Mouse (Mus musculus): ENCODE results near the gene Lcorl. TPM values are rescaled to one million over a fixed set of nuclear protein-coding genes. Genes with fewer than 3 reads are reported as not detected.
A peak's percentile ranks its signal among the peaks of the same experiment; 100 is the strongest.
"Not testable (repeated sequence)": the region's sequence is repeated elsewhere in the genome, so short reads cannot be mapped to it uniquely, and the experiment has no call there.

Lcorl gene
- total RNA-seq, 2 experiments from 2014 or later: 26.0 to 32.8 TPM

DNA sequence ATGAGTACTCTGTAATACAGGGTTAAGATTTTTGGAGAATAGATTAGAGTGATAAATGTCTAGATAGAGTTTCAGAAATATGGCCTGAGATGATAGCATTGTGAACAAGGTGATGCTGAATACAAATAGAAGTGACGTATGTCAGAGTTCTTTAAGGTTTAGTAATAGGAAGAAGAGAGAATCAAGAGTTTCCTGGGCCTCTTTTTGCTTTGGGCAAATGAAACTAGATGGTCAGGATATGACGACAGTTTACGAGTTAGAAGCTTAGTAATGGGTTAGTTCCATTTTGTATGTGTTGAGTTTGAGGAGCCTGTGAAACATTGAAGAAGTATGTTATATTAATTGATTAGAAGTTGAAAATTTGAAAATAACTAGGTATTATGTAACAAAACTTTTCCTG is 171.2 kb downstream of the Lcorl start:
- no peak for DNase-seq (ENCODE audit: low spot score in 2 of 2)
- Histone ChIP-seq H3K4me3 (no peak overlapping the region), H3K27ac (no peak overlapping the region)
- no peak for TF ChIP-seq CTCF (conservative IDR thresholded peaks at IDR 0.05)

DNA sequence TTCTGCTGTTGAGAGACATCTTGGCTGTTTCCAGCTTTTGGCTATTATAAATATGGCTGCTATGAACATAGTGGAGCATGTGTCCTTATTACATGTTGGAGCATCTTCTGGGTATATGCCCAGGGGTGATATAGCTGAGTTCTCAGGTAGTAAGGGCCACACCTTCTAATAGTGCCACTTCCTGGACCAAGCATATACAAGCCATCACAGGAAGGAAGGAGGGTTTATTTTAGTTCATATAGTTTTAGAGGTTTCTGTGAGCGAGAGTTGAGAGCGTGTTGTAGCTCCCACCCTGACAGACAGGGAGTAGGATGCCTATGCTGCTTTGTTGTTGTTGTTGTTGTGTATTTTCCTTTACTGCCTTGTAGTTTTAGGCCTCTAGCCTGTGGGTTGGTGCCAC is 172.2 kb downstream of the Lcorl start:
- H3K27ac ChIP-seq: no peak overlapping the region
- no peak overlapping the region for H3K4me3 ChIP-seq
- no peak for TF ChIP-seq CTCF (conservative IDR thresholded peaks at IDR 0.05)
- DNase-seq (ENCODE audit: low spot score in 2 of 2): no peak

DNA sequence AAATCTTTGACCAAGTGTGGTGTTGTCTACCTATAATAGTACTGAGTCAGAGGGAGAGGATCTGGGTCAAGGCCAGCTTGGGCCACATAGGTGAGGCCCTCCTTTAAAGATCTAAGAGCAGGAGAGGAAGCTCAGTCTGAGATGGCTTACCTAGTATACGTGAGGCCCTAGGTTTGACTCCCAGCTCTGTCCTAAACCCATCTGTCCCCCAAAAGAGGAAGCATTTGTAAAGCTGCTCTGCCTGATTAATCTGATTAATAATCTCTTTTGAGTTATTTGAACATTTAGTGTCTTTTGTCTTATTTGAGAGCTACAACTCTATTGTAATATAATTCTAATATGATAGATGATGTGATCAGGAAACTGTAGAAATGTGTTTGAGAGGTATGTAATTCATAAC is 174.0 kb downstream of the Lcorl start:
- H3K4me3 ChIP-seq: no peak overlapping the region
- no peak for DNase-seq (ENCODE audit: low spot score in 2 of 2)
- no peak overlapping the region for H3K27ac ChIP-seq
- TF ChIP-seq CTCF (conservative IDR thresholded peaks at IDR 0.05): no peak

DNA sequence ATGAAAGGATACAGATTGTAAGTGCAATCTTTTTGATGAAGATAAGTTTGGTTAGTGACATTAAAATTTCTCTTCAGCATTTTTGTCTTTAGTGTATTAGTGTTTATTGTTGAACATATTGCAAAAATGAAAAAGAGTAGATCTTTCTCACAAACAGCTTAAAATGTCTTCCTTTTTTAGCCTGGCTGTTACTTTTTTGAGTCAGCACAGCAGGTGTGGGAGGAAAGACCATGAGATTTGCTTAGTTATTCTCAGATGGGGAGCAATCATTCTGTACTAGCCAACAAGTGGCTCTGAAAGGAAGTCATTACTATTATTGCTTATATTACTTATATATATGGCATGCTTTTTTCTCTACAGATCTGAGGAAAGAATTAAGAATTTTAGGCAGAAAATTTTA is 177.5 kb downstream of the Lcorl start:
- Histone ChIP-seq H3K4me3 (no peak overlapping the region), H3K27ac (no peak overlapping the region)
- no peak for DNase-seq (ENCODE audit: low spot score in 2 of 2)
- no peak for TF ChIP-seq CTCF (conservative IDR thresholded peaks at IDR 0.05)

DNA sequence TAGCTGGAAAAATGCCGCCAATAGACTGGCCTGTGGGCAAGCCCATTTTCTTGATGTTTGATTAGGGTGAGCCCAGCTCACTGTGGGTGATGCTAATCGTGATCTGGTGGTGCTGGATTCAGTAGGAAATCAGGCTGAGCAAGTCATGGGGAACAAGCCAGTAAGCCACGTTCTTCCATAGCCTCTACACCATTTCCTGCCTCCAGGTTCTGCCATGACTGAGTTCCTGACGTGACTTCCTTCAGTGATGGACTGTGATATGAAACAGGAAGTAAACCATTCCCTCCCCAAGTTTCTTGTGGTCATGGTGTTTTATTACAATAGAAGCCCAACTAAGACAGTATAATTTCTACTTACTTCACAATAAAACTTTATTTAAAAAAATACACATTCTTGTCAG is 179.8 kb downstream of the Lcorl start:
- Histone ChIP-seq H3K4me3 (no peak overlapping the region), H3K27ac (no peak overlapping the region)
- TF ChIP-seq CTCF (conservative IDR thresholded peaks at IDR 0.05): no peak
- no peak for DNase-seq (ENCODE audit: low spot score in 2 of 2)

- H3K27ac ChIP-seq: no peak overlapping the region
- no peak for TF ChIP-seq CTCF (conservative IDR thresholded peaks at IDR 0.05)
- no peak overlapping the region for H3K4me3 ChIP-seq
- DNase-seq (ENCODE audit: low spot score in 2 of 2): no peak
These were observed 182.4 kb downstream of the Lcorl start for GRCm38 (mm10) chr5:45675032-45675431.

DNA sequence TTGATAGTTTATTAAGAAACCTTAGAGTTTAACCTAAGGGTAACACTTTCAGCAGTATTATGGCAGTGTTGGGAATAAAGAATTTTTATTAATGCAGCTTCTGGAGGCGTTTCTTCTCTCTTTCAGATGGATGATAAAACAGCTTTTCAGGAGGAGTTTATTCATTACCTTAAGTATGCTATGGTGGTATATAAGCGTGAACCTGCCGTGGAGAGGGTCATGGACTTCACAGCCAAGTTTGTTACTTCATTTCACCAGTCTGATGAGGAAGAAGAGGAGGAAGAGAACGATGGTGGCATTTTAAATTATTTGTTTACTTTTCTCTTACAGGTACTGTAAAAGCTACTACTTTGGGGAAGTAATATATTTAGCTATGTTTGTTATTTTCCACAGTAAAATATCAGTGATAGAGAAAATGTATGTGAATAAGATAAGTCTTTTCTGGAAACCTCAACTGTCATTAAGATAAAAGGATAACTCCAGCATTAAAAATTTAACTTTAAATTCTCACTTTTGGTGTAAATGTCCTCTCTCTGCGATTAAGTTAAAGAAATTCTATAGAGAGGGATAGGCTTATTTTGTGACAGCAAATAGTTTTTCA is 186.4 kb downstream of the Lcorl start:
- no peak for TF ChIP-seq CTCF (conservative IDR thresholded peaks at IDR 0.05)
- Histone ChIP-seq H3K27ac (no peak overlapping the region), H3K4me3 (no peak overlapping the region)
- DNase-seq (ENCODE audit: low spot score in 2 of 2): no peak

GRCm38 (mm10) chr5:45670280-45670670 is 187.1 kb downstream of the Lcorl start:
- H3K27ac ChIP-seq: 0 out of 2 replicates have a peak overlapping the region, but pooled peaks have one; percentile 28

DNA sequence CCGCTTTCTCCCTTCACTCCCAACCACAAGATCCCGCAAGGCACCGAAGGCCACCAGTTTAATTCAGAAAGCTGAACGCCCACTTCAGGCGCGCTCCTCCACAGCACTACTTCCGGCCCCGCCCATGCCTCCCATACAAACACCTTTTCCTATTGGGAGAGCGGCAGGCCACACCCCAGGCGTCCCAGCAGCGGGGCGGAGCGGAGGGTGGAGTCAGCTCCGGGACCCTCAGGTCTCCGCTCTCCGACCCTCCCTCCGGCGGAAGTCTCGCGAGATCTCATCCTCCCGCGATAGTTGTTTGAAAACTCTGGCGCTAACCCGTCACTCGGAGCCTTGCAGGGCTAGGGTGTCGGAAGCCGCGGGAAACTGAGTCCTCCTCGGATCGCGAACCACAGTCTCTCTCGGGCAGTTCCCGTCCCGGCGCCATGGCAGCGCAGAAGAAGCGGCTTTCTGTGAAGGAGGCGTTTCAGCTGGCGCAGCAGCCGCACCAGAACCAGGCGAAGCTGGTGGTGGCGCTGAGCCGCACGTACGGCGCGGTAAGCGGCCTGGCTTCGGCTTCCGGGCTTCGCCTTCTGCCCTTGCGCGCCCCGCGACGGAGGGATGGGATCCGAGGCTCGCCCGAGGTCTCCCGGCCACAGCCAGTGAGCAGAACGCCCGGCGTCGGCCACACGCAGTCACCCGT is 187.7 kb downstream of the Lcorl start, which contains the start of gene Ncapg:
Gene Ncapg (plus strand): TSS at position 322 of the 682 bp plus-strand sequence.
- Histone ChIP-seq H3K27ac (peak within 1 kb of the TSS; percentile 89), H3K4me3 (peak within 1 kb of the TSS; percentile 79)
- DNase-seq (ENCODE audit: low spot score in 2 of 2): peak; percentile 99 to 100
- TF ChIP-seq CTCF (conservative IDR thresholded peaks at IDR 0.05): no peak; the same call in 1 of the 2 replicates

More at GRCm38 (mm10) chr5:45670280-45670670, 187.1 kb downstream of the Lcorl start:
- no peak for TF ChIP-seq CTCF (conservative IDR thresholded peaks at IDR 0.05)
- peak overlapping the region; percentile 79 for H3K4me3 ChIP-seq
- DNase-seq (ENCODE audit: low spot score in 2 of 2): no peak

DNA sequence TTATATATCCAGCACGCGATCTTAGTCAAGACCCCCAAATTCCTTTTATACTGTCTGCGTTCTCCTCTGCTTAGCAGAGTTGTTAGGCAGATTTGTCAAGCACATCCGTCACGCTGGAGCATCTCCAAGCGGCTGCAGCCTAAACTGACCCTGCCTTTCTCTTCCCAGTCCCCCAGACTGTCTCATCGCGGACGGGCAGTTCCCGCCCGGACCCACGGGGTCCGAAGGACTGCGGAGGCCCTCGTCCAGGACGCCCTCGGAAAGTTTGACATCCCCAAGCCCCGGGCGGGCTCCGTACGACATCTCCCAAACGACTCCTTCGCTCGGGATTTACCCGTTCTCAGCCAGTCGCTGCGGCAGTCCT is 188.2 kb downstream of the Lcorl start:
- no peak for TF ChIP-seq CTCF (conservative IDR thresholded peaks at IDR 0.05)
- peak overlapping the region; percentile 89 for H3K27ac ChIP-seq
- peak overlapping the region; percentile 79 for H3K4me3 ChIP-seq
- DNase-seq (ENCODE audit: low spot score in 2 of 2): peak in 1 of 2 experiments; percentile 3

- peak overlapping the region; percentile 89 for H3K27ac ChIP-seq
- DNase-seq (ENCODE audit: low spot score in 2 of 2): no peak
- no peak for TF ChIP-seq CTCF (conservative IDR thresholded peaks at IDR 0.05)
These were observed 188.6 kb downstream of the Lcorl start for GRCm38 (mm10) chr5:45668831-45669230.

DNA sequence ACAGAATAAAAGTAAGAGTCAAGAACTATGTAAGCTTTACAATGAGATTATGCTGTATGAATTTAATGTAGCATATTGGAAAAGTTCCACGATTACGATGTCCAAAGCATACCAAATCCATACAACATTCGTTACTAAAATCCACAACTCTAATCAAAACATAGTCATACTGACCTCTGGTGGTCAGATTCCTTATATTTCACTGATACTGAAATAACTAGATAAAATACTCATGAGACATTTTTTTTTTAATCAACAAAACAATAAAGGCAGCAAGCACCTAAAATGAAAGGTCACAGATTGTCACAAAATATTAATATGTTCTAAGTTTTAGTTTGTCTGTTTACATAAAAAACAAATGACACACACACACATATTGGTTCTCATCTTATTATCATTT is 189.1 kb downstream of the Lcorl start:
- Histone ChIP-seq H3K4me3 (no peak overlapping the region; the same call in 1 of the 2 replicates), H3K27ac (no peak overlapping the region)
- peak; percentile 34 to 45 for DNase-seq (ENCODE audit: low spot score in 2 of 2)
- peak; percentile 88 for TF ChIP-seq CTCF (conservative IDR thresholded peaks at IDR 0.05)

More at GRCm38 (mm10) chr5:45668831-45669230, 188.6 kb downstream of the Lcorl start:
- peak overlapping the region; percentile 79 for H3K4me3 ChIP-seq

- not testable (repeated sequence) for H3K27ac ChIP-seq; DNase-seq (ENCODE audit: low spot score in 2 of 2); H3K4me3 ChIP-seq
These were observed 199.0 kb downstream of the Lcorl start for GRCm38 (mm10) chr5:45658406-45658805.

Measured in layer of hippocampus, adult 2 months (tissue).